Mouse (Mus musculus) neutrophil, adult 5-6 weeks (primary cell): Measurements from ENCODE around the gene Erc2. TPM values are rescaled to one million over a fixed set of nuclear protein-coding genes. Genes with fewer than 3 reads are reported as not detected.

Experiments
- ATAC-seq: fragments of 151-379, 151-347 bp; 2 replicates; pipeline ENCODE4 v1.8.0; 2017; ENCODE audit warnings: mild to moderate bottlenecking, moderate TSS enrichment; ENCODE audit not compliant: insufficient number of reproducible peaks, poor library complexity, low FRiP score, severe bottlenecking; ENCODE audit errors: extremely low read depth
- total RNA-seq: library from RNA; stranded (forward); fragments of 200-1000 nt; gene quantifications from 2 replicates; pipeline ENCODE4 v1.2.3, GENCODE M21; 2017

Gene Erc2
- total RNA-seq, 1 experiment from 2014 or later: not detected

GRCm38 (mm10) chr14:28517631-28518560, 895.7 kb downstream of the Erc2 start:
- ATAC-seq: no peak

- ATAC-seq: no peak
Measured at GRCm38 (mm10) chr14:28521106-28521505, 898.9 kb downstream of the Erc2 start.

GRCm38 (mm10) chr14:28522611-28523010, 900.4 kb downstream of the Erc2 start:
- ATAC-seq: no peak

- ATAC-seq: no peak
Measured at GRCm38 (mm10) chr14:28525566-28525965, 903.3 kb downstream of the Erc2 start.

Other genes starting within 250 kb of the Erc2 start
- gene Fam208a, start 193.6 kb upstream of the Erc2 start, total RNA-seq: 89.9 and 91.2 TPM in 2 replicates
- gene Ccdc66, start 114.0 kb upstream of the Erc2 start, total RNA-seq: 11.3 and 17.9 TPM in 2 replicates